Mouse (Mus musculus) liver, embryonic 14.5 days (tissue): Measurements from ENCODE around the gene Kcnv2.

Experiments
- CTCF ChIP-seq: IDR thresholded peaks from 2 replicates; pipeline ENCODE4 v1.5.1; 2016; ENCODE audit warnings: antibody characterized with exemption, low read depth, control low read depth
- EP300 ChIP-seq: IDR thresholded peaks from 2 replicates; pipeline ENCODE4 v1.6.1; 2016; ENCODE audit warnings: antibody characterized with exemption, low read depth

DNA sequence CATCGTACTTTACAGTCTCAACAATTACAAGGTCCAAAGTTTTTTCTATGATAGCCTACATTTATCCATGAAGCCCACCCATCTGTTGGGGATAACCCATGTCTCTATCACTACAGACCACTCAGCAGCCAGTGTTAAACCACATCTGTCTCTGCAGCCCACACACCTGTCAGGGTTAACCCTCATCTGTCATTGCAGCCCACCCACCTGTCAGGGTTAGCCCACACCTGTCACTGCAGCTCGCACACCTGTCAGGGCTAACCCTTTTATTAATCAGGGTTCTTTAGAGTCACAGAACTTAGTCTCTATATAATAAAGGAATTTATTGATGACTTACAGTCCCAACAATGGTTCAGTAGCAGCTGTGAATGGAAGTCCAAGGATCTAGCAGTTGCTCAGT lies 43.2 kb upstream of the Kcnv2 start:
- TF ChIP-seq CTCF (no peak), EP300 (no peak)
